Mouse (Mus musculus) embryonic facial prominence, embryonic 12.5 days (tissue): ENCODE data around the gene Hormad1. TPM values are rescaled to one million over a fixed set of nuclear protein-coding genes. Genes with fewer than 3 reads are reported as not detected.
"Not testable (repeated sequence)": the region's sequence is repeated elsewhere in the genome, so short reads cannot be mapped to it uniquely, and the experiment has no call there.

Source experiments
- ATAC-seq: fragments of 200-750 bp; cut with Nextera tagmentation; 2 replicates; pipeline ENCODE4 v1.8.0; 2017; ENCODE audit not compliant: insufficient number of reproducible peaks, insufficient read depth, low FRiP score, low TSS enrichment
- H3K27ac ChIP-seq: fragments of 300-500 bp; sonication (generic); 2 replicates; pipeline ENCODE4 v1.5.1; 2016; ENCODE audit warnings: mild to moderate bottlenecking
- H3K27me3 ChIP-seq: fragments of 300-500 bp; sonication (generic); 2 replicates; pipeline ENCODE4 v1.6.1; 2016; ENCODE audit warnings: mild to moderate bottlenecking, moderate library complexity
- H3K36me3 ChIP-seq: fragments of 300-500 bp; sonication (generic); 2 replicates; pipeline ENCODE4 v1.6.1; 2016; ENCODE audit warnings: mild to moderate bottlenecking
- H3K4me1 ChIP-seq: fragments of 300-500 bp; sonication (generic); 2 replicates; pipeline ENCODE4 v1.6.1; 2016
- H3K4me2 ChIP-seq: fragments of 300-500 bp; sonication (generic); replicated peaks from 2 replicates; pipeline ENCODE4 v1.6.1; 2016; ENCODE audit warnings: mild to moderate bottlenecking, moderate library complexity
- H3K4me3 ChIP-seq: fragments of 300-500 bp; sonication (generic); 2 replicates; pipeline ENCODE4 v1.5.1; 2016; ENCODE audit warnings: mild to moderate bottlenecking
- H3K9ac ChIP-seq: fragments of 300-500 bp; sonication (generic); 2 replicates; pipeline ENCODE4 v1.6.1; 2016; ENCODE audit warnings: mild to moderate bottlenecking, moderate library complexity
- H3K9me3 ChIP-seq: fragments of 300-500 bp; sonication (generic); 2 replicates; pipeline ENCODE4 v1.6.1; 2016; ENCODE audit warnings: mild to moderate bottlenecking, moderate library complexity
- WGBS: fragments of 180-500 bp; shearing (Covaris S2); methylation state at CpG from one replicate; pipeline ENCODE4 v1.1.7; 2016; 5-methylcytosine and 5-hydroxymethylcytosine counted together
- polyA plus RNA-seq: library from polyadenylated mRNA; unstranded; fragments of >200 nt; fragmentation: Nextera tagmentation; extraction: Ambion mirVana; gene quantifications from 2 replicates; pipeline ENCODE4 v1.2.1, GENCODE M21; 2016

The Hormad1 gene
- polyA plus RNA-seq, 1 experiment from 2014 or later, result not detected

GRCm38 (mm10) chr3:95529814-95530213, 29.7 kb upstream of the Hormad1 start:
- no peaks in the 10 kb centered on the region for H3K9me3 ChIP-seq
- H3K4me3 ChIP-seq, result no peak overlapping the region
- H3K4me2 ChIP-seq, result no peak overlapping the region
- no peak overlapping the region for H3K9ac ChIP-seq
- no peaks in the 10 kb centered on the region for H3K36me3 ChIP-seq
- H3K4me1 ChIP-seq, result no peaks in the 10 kb centered on the region
- H3K27me3 ChIP-seq, result no peaks in the 10 kb centered on the region
- WGBS, result 92% methylated on average over 6 of the region's 6 CpGs
- no peak overlapping the region for H3K27ac ChIP-seq
- ATAC-seq, result no peak

GRCm38 (mm10) chr3:95531025-95531424, 28.5 kb upstream of the Hormad1 start:
- no peak overlapping the region for H3K9ac ChIP-seq
- 93% methylated on average over 1 of the region's 1 CpGs for WGBS

DNA sequence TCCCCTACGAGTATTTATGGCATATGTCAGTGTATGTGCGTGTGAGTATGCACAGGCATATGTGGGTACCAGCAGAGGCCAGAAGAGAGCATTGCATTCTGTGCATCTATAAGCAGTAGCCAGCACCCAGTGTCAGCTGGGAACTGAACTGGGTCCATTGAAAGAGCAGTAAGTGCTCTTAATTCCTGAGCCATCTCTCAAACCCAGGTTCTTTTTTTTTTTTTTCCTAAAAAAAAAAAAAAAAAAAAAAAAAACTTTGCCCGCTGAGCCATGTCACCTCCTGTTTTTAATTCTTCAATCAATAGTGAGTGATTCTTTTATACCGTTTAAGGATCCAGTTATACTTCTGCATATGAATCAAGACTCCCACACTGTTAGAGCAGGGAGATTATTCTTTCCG, 26.1 kb upstream of the Hormad1 start:
- no peak overlapping the region for H3K4me3 ChIP-seq
- ATAC-seq, result no peak
- H3K27ac ChIP-seq, result no peak overlapping the region
- no peaks in the 10 kb centered on the region for H3K36me3 ChIP-seq
- H3K9ac ChIP-seq, result no peak overlapping the region
- H3K9me3 ChIP-seq, result no peaks in the 10 kb centered on the region; the same call in 1 of the 2 replicates
- H3K4me2 ChIP-seq, result no peak overlapping the region
- H3K4me1 ChIP-seq, result no peaks in the 10 kb centered on the region
- 86% methylated on average over 5 of the region's 5 CpGs for WGBS
- H3K27me3 ChIP-seq, result no peaks in the 10 kb centered on the region

More at GRCm38 (mm10) chr3:95531025-95531424, 28.5 kb upstream of the Hormad1 start:
- H3K27me3 ChIP-seq, result no peaks in the 10 kb centered on the region
- no peak for ATAC-seq
- no peaks in the 10 kb centered on the region for H3K4me1 ChIP-seq
- no peaks in the 10 kb centered on the region for H3K36me3 ChIP-seq
- H3K9me3 ChIP-seq, result no peaks in the 10 kb centered on the region; the same call in 1 of the 2 replicates
- no peak overlapping the region for H3K4me2 ChIP-seq
- H3K4me3 ChIP-seq, result no peak overlapping the region
- no peak overlapping the region for H3K27ac ChIP-seq

- H3K9ac ChIP-seq, result no peak overlapping the region
- ATAC-seq, result no peak
- H3K4me3 ChIP-seq, result no peak overlapping the region
- no peaks in the 10 kb centered on the region for H3K27me3 ChIP-seq
- no peaks in the 10 kb centered on the region; the same call in 1 of the 2 replicates for H3K9me3 ChIP-seq
- WGBS, result 90% methylated on average over 1 of the region's 1 CpGs
- no peaks in the 10 kb centered on the region for H3K4me1 ChIP-seq
- no peak overlapping the region for H3K27ac ChIP-seq
- H3K36me3 ChIP-seq, result no peaks in the 10 kb centered on the region
- H3K4me2 ChIP-seq, result no peak overlapping the region
These were observed 24.6 kb upstream of the Hormad1 start for GRCm38 (mm10) chr3:95534927-95535326.

- H3K4me3 ChIP-seq, result no peak overlapping the region
- ATAC-seq, result no peak
- H3K9ac ChIP-seq, result no peak overlapping the region
- no peak overlapping the region for H3K4me2 ChIP-seq
- 89% methylated on average over 10 of the region's 10 CpGs for WGBS
- H3K27me3 ChIP-seq, result no peaks in the 10 kb centered on the region
- H3K4me1 ChIP-seq, result no peaks in the 10 kb centered on the region
- no peaks in the 10 kb centered on the region; the same call in 1 of the 2 replicates for H3K9me3 ChIP-seq
- H3K36me3 ChIP-seq, result no peaks in the 10 kb centered on the region
- H3K27ac ChIP-seq, result no peak overlapping the region
These were observed 20.5 kb upstream of the Hormad1 start for GRCm38 (mm10) chr3:95538936-95539335.

GRCm38 (mm10) chr3:95539837-95540236, 19.6 kb upstream of the Hormad1 start:
- Histone ChIP-seq H3K27me3 (no peaks in the 10 kb centered on the region), H3K4me2 (no peak overlapping the region), H3K36me3 (no peaks in the 10 kb centered on the region), H3K9me3 (no peaks in the 10 kb centered on the region; the same call in 1 of the 2 replicates), H3K27ac (no peak overlapping the region), H3K9ac (no peak overlapping the region), H3K4me3 (no peak overlapping the region), H3K4me1 (no peaks in the 10 kb centered on the region)
- ATAC-seq, result no peak
- 92% methylated on average over 4 of the region's 4 CpGs for WGBS

DNA sequence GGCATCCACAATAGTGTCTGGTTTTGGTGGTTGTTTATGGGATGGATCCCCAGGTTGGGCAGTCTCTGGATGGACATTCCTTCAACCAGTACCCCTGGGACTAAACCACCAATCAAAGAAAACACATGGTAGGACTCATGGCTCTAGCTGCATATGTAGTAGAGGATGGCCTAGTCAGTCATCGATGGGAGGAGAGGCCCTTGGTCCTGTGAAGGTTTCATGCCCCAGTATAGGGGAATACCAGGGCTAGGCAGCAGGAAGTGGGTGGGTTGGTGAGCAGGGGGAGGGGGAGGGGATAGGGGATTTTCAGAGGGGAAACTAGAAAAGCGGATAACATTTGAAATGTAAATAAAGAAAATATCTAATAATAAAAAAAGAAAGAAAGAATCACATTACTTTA, 18.3 kb upstream of the Hormad1 start:
- H3K36me3 ChIP-seq, H3K27me3 ChIP-seq, H3K4me1 ChIP-seq, H3K4me2 ChIP-seq, H3K27ac ChIP-seq, H3K4me3 ChIP-seq, ATAC-seq, H3K9me3 ChIP-seq, H3K9ac ChIP-seq: not testable (repeated sequence)
- 74% methylated on average over 2 of the region's 2 CpGs for WGBS

DNA sequence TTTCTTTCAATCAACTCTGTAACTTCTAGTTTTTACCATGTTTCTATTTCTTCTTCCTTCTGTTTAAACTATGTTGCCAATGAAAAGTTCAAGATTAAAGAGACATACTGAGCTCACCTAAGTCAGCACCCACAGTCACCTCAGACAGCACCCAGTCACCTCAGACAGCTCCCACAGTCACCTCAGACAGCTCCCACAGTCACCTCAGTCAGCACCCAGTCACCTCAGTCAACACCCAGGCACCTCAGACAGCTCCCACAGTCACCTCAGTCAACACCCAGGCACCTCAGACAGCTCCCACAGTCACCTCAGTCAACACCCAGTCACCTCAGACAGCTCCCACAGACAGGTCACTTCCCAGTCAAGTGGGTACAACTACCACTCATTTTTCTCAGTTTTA, 17.3 kb upstream of the Hormad1 start:
- ATAC-seq, result no peak
- no peak overlapping the region for H3K4me3 ChIP-seq
- H3K36me3 ChIP-seq, result no peaks in the 10 kb centered on the region
- no peak overlapping the region for H3K4me2 ChIP-seq
- H3K4me1 ChIP-seq, result no peaks in the 10 kb centered on the region
- no peak overlapping the region for H3K27ac ChIP-seq
- no peak overlapping the region for H3K9ac ChIP-seq
- H3K9me3 ChIP-seq, result no peaks in the 10 kb centered on the region
- H3K27me3 ChIP-seq, result no peaks in the 10 kb centered on the region

GRCm38 (mm10) chr3:95542981-95543380, 16.5 kb upstream of the Hormad1 start:
- no peak overlapping the region for H3K4me3 ChIP-seq
- H3K9me3 ChIP-seq, result no peaks in the 10 kb centered on the region
- no peak overlapping the region for H3K9ac ChIP-seq
- H3K27ac ChIP-seq, result no peak overlapping the region
- no peaks in the 10 kb centered on the region for H3K4me1 ChIP-seq
- no peak for ATAC-seq
- no peak overlapping the region for H3K4me2 ChIP-seq
- WGBS, result 67% methylated on average over 7 of the region's 7 CpGs
- H3K27me3 ChIP-seq, result no peaks in the 10 kb centered on the region
- H3K36me3 ChIP-seq, result no peaks in the 10 kb centered on the region

DNA sequence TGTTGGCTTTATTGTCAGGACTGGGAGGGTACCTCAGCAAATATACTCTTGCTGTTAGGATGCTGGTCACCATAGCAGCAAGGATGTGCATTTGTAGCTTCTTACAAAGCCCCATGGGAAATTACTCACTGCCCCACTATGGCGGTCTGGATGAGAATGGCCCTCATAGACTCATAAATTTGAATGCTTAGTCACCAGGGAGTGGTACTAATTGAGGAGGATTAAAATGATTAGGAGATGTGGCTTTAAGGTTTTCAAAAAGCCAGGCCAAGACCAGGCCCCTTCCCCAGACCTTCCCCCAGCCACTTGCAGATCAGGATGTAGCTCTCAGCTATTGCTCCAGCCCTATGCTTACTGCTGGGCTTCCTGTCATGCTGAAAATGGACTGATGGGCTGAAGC, 9.3 kb upstream of the Hormad1 start:
- ATAC-seq, result no peak
- H3K4me1 ChIP-seq, result no peaks in the 10 kb centered on the region
- no peaks in the 10 kb centered on the region for H3K36me3 ChIP-seq
- no peak overlapping the region for H3K9ac ChIP-seq
- no peaks in the 10 kb centered on the region for H3K9me3 ChIP-seq
- H3K27ac ChIP-seq, result no peak overlapping the region
- no peaks in the 10 kb centered on the region for H3K27me3 ChIP-seq
- no peak overlapping the region for H3K4me3 ChIP-seq
- no peak overlapping the region for H3K4me2 ChIP-seq
- WGBS, result 70% methylated on average over 1 of the region's 1 CpGs

GRCm38 (mm10) chr3:95553986-95554385, 5.5 kb upstream of the Hormad1 start:
- H3K9ac ChIP-seq, result no peak overlapping the region
- H3K4me2 ChIP-seq, result no peak overlapping the region
- ATAC-seq, result no peak
- no peak overlapping the region for H3K4me3 ChIP-seq
- H3K36me3 ChIP-seq, result no peaks in the 10 kb centered on the region
- H3K27me3 ChIP-seq, result no peaks in the 10 kb centered on the region
- no peaks in the 10 kb centered on the region for H3K4me1 ChIP-seq
- H3K27ac ChIP-seq, result no peak overlapping the region
- WGBS, result 66% methylated on average over 3 of the region's 3 CpGs
- no peaks in the 10 kb centered on the region for H3K9me3 ChIP-seq

- ATAC-seq, result no peak
- no peaks in the 10 kb centered on the region for H3K4me1 ChIP-seq
- no peak overlapping the region for H3K27ac ChIP-seq
- H3K9ac ChIP-seq, result no peak overlapping the region
- H3K4me3 ChIP-seq, result no peak overlapping the region
- no peaks in the 10 kb centered on the region for H3K36me3 ChIP-seq
- H3K4me2 ChIP-seq, result no peak overlapping the region
- no peaks in the 10 kb centered on the region for H3K9me3 ChIP-seq
- no peaks in the 10 kb centered on the region for H3K27me3 ChIP-seq
- 83% methylated on average over 3 of the region's 3 CpGs for WGBS
These were observed 1.3 kb downstream of the Hormad1 start for GRCm38 (mm10) chr3:95560738-95561137.

- no peak for ATAC-seq
- H3K27ac ChIP-seq, result no peak overlapping the region
- no peak overlapping the region for H3K9ac ChIP-seq
- H3K36me3 ChIP-seq, result no peaks in the 10 kb centered on the region
- no peaks in the 10 kb centered on the region for H3K9me3 ChIP-seq
- no peaks in the 10 kb centered on the region for H3K4me1 ChIP-seq
- no peak overlapping the region for H3K4me3 ChIP-seq
- no peaks in the 10 kb centered on the region for H3K27me3 ChIP-seq
- no peak overlapping the region for H3K4me2 ChIP-seq
- 53% methylated on average over 2 of the region's 2 CpGs for WGBS
These were observed 2.3 kb downstream of the Hormad1 start for GRCm38 (mm10) chr3:95561826-95562225.
